Mouse (Mus musculus): ENCODE results near the gene Lrch3.

- TF ChIP-seq CTCF (conservative IDR thresholded peaks at IDR 0.05; ENCODE audit: low read length) (no peak), NANOG (IDR thresholded peaks at IDR 0.05; ENCODE audit: borderline replicate concordance, low read length) (no peak)
Observed at GRCm38 (mm10) chr16:32935088-32935487, 21.2 kb downstream of the Lrch3 start.
